Comparison of ENCODE assay signal across 8 mouse cellular contexts in the genomic region with DNA sequence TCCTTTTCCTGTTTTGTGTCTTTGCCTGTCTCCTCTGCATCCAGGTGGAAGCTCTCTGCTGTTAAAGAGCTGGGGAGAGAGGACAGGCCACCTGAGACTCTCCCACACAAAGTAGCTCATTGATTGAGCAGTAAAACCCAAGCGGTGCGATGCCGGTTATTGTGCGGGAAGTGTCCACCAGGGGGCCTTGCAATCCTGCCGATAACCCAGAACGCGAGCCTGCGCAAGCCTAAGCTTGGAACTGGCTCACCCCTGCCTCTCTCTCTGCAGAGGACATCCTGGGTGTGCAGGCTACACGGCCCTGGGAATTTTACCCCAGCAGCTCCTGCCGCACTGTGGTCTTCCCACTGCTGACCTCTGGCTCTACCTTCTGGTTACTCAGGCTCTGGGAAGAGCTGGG. TPM values are rescaled to one million over a fixed set of nuclear protein-coding genes. Genes with fewer than 3 reads are reported as not detected.
A peak's percentile ranks its signal among the peaks of the same experiment; 100 is the strongest.
DNase-seq lines count a peak whose midpoint lies in the region; ATAC-seq and TF ChIP-seq lines count a peak whose summit lies in the region.

No protein-coding gene starts in this region.

- intact Hi-C loops in heart, postnatal 14 days (cut with DNase I): no loop called here

- H3K4me3 ChIP-seq in G1E (ENCODE audit: low read depth, low read length): no peak overlapping the region; the same call in 1 of the 2 replicates
- H3K4me3 ChIP-seq in forebrain, embryonic 10.5 days: 0 out of 2 replicates have a peak overlapping the region, but pooled peaks have one; percentile 1

- peak; percentile 59 for DNase-seq in G1E (ENCODE audit: low spot score)
- DNase-seq in c-Kit-negative CD71-positive TER-119-positive erythroid progenitor cells, embryonic 14.5 days (ENCODE audit: low read depth, low spot score): peak; percentile 32
- DNase-seq in forebrain, embryonic 10.5 days (ENCODE audit: extremely low spot score, low spot score): peak; percentile 71
- DNase-seq in heart, postnatal 14 days: peak; percentile 76 to 83
- peak; percentile 72 to 90 for DNase-seq in layer of hippocampus, adult 18-20 months (ENCODE audit: low spot score in 2 of 2)
- DNase-seq in lung, postnatal 4 days: peak; percentile 74 to 84
- DNase-seq in right cerebral cortex, adult 18-20 months: peak; percentile 87
- DNase-seq in urinary bladder, postnatal 14 days (ENCODE audit: low spot score): peak; percentile 81

- H3K36me3 ChIP-seq in G1E (replicated peaks): peaks cover 41% of the 10 kb centered on the region
- H3K36me3 ChIP-seq in forebrain, embryonic 10.5 days (replicated peaks): peaks cover 21% of the 10 kb centered on the region

- H3K9me3 ChIP-seq in G1E (replicated peaks): no peaks in the 10 kb centered on the region
- H3K9me3 ChIP-seq in forebrain, embryonic 10.5 days: no peaks in the 10 kb centered on the region

- no peaks in the 10 kb centered on the region for H3K27me3 ChIP-seq in G1E (ENCODE audit: insufficient read depth, low read length)
- no peaks in the 10 kb centered on the region for H3K27me3 ChIP-seq in forebrain, embryonic 10.5 days (ENCODE audit: poor library complexity, severe bottlenecking)

- 0 out of 2 replicates have a peak overlapping the region, but pooled peaks have one; percentile 26 for H3K27ac ChIP-seq in forebrain, embryonic 10.5 days

- WGBS in forebrain, embryonic 10.5 days: 7% methylated on average over 10 of the region's 10 CpGs

- ATAC-seq in G1E (ENCODE audit: extremely low read depth, insufficient number of reproducible peaks, low FRiP score, poor library complexity, severe bottlenecking): no peak

- peak; percentile 79 for TF ChIP-seq CTCF in G1E (IDR thresholded peaks at IDR 0.05; ENCODE audit: low read depth, low read length)

- H3K4me1 ChIP-seq in G1E (ENCODE audit: insufficient read depth, low read depth, low read length): peaks cover 62% of the 10 kb centered on the region
- H3K4me1 ChIP-seq in forebrain, embryonic 10.5 days: peaks cover 39% of the 10 kb centered on the region

RNA-seq across cellular contexts. Expression of gene 0610012G03Rik, which starts 4.3 kb away (rescaled TPM):
- 11.7 and 16.6 TPM in 2 replicates for total RNA-seq in G1E (2014; fragmentation: Nextera tagmentation)
- total RNA-seq in G1E (2017): 25.2 and 44.0 TPM in 2 replicates
- 69.4 and 101 TPM in 2 replicates for polyA plus RNA-seq in G1E (2012)
- polyA plus RNA-seq in forebrain, embryonic 10.5 days (2016; fragmentation: Nextera tagmentation; extraction: Ambion mirVana): 88.1 and 91.8 TPM in 2 replicates
- total RNA-seq in heart, postnatal 14 days (2021): 10 to 100 TPM; 68.9 to 74.9 TPM
- 10 to 100 TPM; 41.2 to 41.5 TPM for total RNA-seq in layer of hippocampus, adult 18-20 months (2021)

RNA-seq across cellular contexts. Expression of gene Ncbp2, which starts 4.3 kb away (rescaled TPM):
- total RNA-seq in G1E (2014; fragmentation: Nextera tagmentation) (33.9 and 38.7 TPM in 2 replicates), G1E (2017) (52.5 and 64.4 TPM in 2 replicates)
- polyA plus RNA-seq in G1E (2012): 102 and 110 TPM in 2 replicates
- 143 and 146 TPM in 2 replicates for polyA plus RNA-seq in forebrain, embryonic 10.5 days (2016; fragmentation: Nextera tagmentation; extraction: Ambion mirVana)
- total RNA-seq in heart, postnatal 14 days (2021): 10 to 100 TPM; 23.3 to 25.2 TPM
- 10 to 100 TPM; 51.4 to 53.4 TPM for total RNA-seq in layer of hippocampus, adult 18-20 months (2021)

RNA-seq across cellular contexts. Expression of gene Pigz, which starts 10.3 kb away (rescaled TPM):
- total RNA-seq in G1E (2014; fragmentation: Nextera tagmentation): not detected in 2 replicates
- total RNA-seq in G1E (2017): 0.12 and 0.16 TPM in 2 replicates
- polyA plus RNA-seq in G1E (2012): not detected in 2 replicates
- 1.0 and 1.4 TPM in 2 replicates for polyA plus RNA-seq in forebrain, embryonic 10.5 days (2016; fragmentation: Nextera tagmentation; extraction: Ambion mirVana)
- total RNA-seq in heart, postnatal 14 days (2021): 1 to 10 TPM; 2.0 to 2.7 TPM
- total RNA-seq in layer of hippocampus, adult 18-20 months (2021): 10 to 100 TPM; 19.4 to 23.3 TPM

RNA-seq across cellular contexts. Expression of gene Senp5, which starts 59.1 kb away (rescaled TPM):
- total RNA-seq in G1E (2014; fragmentation: Nextera tagmentation): 36.2 and 44.1 TPM in 2 replicates
- total RNA-seq in G1E (2017): 17.5 and 25.3 TPM in 2 replicates
- polyA plus RNA-seq in G1E (2012): 3.9 and 4.6 TPM in 2 replicates
- 19.0 and 21.0 TPM in 2 replicates for polyA plus RNA-seq in forebrain, embryonic 10.5 days (2016; fragmentation: Nextera tagmentation; extraction: Ambion mirVana)
- total RNA-seq in heart, postnatal 14 days (2021): 10 to 100 TPM; 14.3 to 17.1 TPM
- 10 to 100 TPM; 37.7 to 39.0 TPM for total RNA-seq in layer of hippocampus, adult 18-20 months (2021)

Comparison
In these comparisons a context has a peak if more than half of its experiments do, and no peak if none do; other contexts are left out.
1. DNase-seq: peak in every context shown above with its lines; median percentile 87 in right cerebral cortex, adult 18-20 months; 81 in layer of hippocampus, adult 18-20 months; 81 in urinary bladder, postnatal 14 days; 80 in heart, postnatal 14 days; 79 in lung, postnatal 4 days; 71 in forebrain, embryonic 10.5 days; 59 in G1E; 32 in c-Kit-negative CD71-positive TER-119-positive erythroid progenitor cells, embryonic 14.5 days.
2. RNA of gene Pigz, which starts 10.3 kb away (total RNA-seq): 19.4 to 23.3 TPM in layer of hippocampus, adult 18-20 months; 2.0 to 2.7 TPM in heart, postnatal 14 days and 0.12 to 0.16 TPM in G1E; every median in the first group is over 4 times any median in the second.